Mouse (Mus musculus) kidney, postnatal 10 days (tissue): ENCODE measurements at regions not wholly inside any gene's neighbourhood (a gene's known extent, or its start where the extent isn't known, plus 50 kb on each side); places are given as distances from the start of the nearest gene placed in this dataset.
A peak's percentile ranks its signal among the peaks of the same experiment; 100 is the strongest.

Experiments
- DNase-seq: peaks from one replicate; pipeline ENCODE4 v3.0.0; 2021; ENCODE audit warnings: mixed read lengths

DNA sequence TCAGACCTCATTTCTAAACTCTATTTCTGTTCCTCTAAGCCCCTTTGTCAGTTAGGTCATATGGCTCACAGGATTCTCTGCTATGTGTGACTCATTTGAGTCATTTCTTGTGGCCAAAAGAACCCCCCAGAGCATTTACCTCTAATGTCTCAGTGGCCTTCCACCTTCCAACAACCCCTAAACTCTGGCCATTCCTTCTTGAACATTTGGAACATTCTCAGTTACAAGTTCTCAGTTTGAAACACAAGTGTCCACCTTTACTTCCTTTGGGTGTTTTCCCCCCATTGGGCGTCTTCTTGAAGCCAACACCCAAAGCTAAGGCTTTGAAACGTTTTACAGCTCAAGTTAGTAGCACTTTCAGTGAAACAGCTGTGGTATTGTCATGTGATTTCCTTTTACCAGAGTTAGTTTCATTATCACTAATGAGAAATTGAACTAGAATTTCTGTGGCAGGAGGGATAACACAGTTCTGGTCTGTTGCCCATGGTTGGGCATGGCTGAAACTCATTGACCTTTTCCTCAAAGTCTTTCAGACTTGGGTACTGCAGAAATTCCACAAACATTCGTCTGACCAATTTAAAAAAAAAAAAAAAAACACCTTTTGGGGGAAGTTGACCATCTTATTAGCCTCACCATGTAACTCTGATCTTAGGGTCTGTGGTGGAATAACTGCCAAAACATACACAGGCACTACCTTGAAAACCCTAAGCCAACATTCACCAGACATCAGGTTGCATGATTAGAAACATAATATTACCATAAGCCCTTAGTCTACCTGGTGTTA, 201.8 kb downstream of the Nfkbiz start:
- DNase-seq, result no peak

DNA sequence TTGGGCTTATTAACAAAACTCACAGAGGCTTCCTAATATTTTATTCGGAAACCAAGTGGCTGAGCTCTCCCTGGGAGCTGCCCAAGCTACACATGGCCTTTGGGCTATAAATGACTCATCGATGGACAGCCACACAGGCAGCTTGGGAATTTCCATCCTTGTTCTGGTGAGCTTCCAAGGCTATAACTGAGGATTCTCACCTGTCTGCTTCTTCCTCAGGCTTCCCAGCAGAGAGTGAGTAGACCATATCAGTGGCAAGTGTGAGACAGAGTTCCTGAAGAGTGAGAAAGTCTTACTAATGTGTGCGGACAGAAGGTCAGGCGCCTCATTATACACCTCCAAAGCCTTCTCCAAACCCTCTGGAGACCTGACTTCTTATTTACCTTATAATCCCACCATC, 202.5 kb downstream of the Nfkbiz start:
- no peak for DNase-seq

DNA sequence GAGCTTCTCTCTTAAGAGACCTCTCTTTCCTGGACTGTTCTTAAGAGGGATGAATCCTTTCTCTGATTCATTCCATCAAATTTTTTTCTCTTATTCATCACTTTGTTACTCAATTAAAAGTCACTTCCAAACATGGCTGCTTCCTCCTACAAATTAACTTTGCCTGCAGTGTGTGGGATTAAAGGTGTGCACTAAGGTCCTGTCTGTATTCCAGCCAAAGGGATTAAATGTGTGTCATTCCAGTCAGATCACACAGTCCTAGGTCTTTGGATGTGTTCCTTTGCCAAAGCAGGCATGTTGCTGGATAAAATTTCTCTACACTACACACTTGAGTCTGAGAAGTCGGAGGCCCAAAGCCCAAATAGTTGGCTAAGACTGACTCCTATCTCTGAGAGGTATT, 204.0 kb downstream of the Nfkbiz start:
- DNase-seq, result no peak

DNA sequence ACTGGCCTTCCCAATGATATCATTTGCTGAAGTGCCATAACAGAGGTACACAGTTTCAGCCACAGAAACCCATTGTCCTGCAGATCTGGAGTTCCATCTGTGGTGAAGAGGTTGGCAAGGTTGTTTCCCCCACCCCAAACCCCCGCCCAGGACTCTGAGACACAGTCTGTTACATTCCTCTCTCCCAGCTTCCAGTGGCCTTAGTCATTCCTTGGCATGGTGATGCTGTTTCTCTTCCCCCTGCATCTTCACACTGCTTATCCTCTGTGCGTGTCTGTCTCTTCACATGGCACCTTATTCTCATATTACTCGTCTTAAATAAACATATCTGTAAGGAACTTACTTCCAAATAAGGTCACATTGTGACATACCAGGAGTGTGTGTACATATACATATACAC, 206.5 kb downstream of the Nfkbiz start:
- DNase-seq, result no peak

DNA sequence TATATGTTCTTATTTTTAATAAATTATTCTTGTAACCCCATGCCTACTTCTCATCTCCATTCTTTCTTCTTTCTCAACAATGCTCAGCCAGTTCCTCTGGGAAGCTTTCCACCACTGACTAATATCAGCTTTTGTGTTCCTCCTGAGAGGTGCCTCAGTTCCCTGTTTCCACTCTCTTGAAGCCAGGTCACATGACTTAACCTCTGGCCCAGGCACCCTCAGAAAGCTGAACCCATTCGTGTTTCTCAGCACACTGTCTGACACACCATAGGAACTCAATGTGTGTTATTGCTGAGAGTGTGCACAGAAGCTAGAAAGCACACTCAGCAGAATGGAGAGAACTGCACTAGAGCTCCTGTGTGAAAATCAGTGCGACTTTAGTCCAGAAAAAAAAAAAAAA, 207.1 kb downstream of the Nfkbiz start:
- DNase-seq, result no peak

DNA sequence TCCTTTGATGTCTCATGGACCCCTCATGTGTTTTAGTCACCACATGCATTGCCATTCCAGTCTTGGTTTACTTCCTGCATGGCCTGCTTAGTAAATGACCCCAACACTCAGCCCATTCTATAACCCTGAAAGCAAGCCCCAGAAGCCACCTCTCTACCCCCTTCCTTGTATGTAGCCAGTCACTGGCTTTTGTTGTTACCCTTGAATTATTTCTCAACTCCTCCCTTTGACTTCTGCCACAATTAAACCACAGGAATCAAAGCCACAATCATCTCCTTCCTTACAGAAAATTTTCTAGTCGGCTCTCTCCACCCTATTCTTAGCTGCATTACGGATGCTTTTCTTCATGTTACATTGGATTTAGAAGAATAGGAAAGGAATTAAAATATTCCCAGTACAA, 207.7 kb downstream of the Nfkbiz start:
- DNase-seq, result no peak

DNA sequence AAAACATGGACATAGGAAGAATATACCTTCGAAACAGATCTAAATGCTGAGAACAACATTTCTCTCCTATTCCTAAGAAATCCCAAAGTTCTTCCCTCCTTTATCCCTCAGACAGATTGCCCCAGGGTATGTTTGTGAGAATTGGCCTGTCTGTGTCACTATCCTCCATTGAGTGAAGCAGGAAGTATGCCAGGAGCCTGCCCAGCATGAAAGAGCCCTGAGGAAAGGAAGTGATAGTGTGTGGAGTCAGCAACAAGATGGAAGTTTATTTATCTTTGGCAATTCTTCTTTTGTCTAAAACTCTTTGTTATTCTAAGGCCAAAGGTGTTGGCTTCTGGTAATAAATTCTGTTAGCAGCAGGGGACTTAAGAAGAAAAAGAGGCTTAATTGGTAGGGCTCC, 211.2 kb downstream of the Nfkbiz start:
- no peak for DNase-seq

DNA sequence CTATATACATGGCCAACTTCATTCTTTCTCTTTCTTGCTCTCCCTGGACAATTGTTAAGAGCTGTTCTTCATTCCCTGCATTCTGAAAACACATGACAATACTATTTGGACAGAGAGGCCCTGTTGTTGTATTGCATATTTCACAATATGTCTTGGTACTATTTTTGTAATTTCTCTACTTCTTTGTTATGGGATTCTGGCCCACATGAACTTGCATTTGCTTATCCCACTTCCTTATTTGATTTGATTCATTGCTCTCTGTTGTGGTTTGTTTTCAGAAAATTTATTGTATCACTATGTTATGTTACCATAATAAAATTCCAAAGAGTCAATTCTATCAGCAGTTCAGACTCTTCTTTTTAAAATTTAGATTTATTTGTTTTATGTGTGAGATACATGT, 215.3 kb downstream of the Nfkbiz start:
- no peak for DNase-seq

DNA sequence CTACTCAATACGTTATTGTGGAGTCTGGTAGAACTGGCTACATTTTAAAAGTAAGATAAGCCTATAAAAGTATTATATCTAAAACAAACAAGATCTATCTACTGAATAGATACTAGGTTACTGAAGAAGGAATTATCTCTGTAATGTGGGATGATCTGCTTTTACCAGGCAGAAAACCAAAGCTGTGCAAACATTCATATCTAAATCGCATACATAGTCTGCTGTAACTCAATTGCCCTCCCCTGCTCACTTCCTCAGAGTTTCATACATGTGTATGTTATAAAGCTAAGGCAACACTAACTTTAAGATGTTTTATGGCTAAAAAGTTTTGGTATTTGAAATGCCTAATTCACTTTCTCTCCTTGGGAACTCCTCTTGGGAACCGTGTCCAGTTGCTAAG, 219.0 kb downstream of the Nfkbiz start:
- no peak for DNase-seq

DNA sequence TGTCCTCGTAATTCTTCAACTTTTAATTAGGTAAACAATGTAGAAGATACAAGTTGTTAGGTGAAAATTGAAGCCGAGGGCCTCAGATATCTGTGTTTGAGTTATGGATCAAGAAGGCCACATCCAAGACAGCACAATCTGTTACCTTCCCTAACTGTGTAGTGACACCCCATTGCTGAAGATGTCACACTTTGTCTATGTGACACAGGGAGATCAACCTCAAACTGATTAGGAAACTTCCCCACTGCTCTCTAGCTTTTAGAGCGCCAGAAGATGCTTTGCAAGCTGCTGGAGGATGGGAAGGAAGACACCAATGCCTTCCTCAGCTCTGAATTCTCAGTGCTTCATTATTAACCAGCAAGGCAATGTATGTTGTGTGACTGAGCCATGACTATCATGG, 220.7 kb downstream of the Nfkbiz start:
- DNase-seq, result no peak

DNA sequence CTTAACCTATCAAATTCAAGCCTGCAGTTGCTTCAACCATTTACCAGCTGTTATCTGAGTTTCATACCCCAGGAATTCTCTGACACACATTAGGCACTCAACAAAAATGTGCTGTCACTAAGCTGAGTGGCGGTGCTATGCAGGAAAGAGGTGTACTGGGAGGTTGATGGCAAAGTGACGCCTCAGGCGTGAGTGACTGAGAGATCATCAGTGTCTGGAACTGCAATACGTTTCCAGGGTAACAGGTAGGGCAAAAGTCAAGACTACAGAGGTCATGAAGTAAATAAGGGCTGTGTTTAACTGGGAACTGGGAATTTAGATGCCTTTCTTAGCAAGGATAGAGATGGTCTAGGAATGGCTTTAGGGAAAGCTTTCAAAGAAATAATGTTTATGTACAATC, 221.2 kb downstream of the Nfkbiz start:
- DNase-seq, result no peak

DNA sequence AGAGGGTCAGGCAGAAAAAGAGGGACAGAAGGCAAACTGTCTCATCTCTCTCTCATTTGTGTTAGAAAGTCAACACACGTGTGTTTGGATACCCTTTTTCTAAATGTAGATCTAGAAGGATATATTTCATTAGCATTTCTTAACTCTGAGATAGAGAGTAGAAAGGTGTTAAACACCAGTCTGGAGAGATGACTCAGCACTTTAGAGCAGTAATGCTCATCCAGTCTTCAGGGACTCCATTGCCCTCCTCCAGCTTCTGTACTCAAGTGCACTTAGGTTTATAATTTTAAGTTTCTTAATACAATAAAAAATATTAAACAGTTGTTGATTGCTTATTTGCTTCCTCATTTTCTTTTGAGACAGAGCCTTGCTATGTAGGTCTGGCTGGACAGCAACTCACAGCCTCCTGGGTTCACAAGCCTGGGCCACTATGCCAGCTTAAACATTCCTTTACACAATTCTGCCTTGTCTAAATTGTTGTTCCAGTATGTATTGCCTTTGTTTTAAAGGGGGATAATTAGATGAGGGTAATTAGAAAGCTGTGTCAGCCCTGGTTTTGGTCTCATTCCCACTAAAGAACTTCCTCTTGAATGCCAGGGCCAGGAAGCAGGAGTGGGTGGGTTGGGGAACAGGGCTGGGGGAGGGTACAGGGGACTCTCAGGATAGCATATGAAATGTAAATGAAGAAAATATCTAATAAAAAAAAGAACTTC, 222.1 kb downstream of the Nfkbiz start:
- no peak for DNase-seq

DNA sequence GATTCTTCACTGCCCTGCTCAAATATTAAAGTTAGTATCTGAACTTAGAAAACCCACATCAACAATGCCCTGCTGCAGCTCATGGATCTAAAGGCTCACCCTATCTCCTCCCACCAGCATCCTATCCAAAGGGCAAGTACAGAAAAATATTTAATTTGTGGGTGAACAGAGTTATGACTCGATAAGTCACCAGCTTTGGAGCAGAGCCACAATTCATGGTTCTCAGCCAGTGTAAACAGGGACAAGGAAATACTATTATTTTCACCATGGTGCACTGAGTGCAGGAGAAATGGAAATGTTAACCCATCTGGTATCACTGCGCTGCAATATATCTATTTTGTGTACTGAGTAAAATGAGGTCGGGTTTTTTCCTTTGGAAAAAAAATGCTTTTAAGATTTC, 225.8 kb downstream of the Nfkbiz start:
- DNase-seq, result peak; percentile 62

DNA sequence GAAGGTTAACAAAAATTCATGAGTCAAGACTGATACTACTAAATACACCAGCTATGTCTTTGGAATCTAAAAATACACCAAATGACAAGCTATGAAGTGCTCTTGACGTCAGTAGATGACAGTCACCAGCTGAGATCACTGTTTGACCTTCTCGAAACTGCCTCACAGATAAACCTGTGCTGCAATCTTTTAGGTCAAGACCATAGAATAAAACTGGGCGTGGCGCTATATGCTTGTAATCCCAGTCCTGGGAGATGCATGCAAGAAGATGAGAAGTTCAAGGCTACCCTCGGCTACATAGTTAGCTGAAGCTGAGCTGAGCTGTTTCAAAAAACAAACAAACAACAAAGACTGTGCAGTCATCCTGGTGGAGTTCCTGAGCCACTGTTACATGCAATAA, 226.7 kb downstream of the Nfkbiz start:
- DNase-seq, result no peak

DNA sequence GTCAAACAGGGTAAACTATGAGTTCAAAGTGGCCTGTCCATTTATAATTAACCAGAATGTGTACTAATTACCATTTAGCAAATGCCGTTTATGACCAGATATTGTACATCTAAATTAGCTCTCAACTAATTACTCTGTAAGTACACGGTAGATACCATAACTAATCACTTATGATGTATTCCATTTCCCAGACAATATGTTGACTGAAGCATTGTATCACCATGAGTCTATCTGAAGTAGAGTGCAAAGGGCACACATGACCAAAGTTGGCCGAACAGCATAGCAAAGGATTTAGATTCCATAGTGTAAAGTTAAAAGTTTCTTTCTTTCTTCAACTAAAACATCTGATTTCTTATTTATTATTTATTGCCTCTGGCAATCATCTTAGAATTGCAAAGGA, 227.5 kb downstream of the Nfkbiz start:
- no peak for DNase-seq

DNA sequence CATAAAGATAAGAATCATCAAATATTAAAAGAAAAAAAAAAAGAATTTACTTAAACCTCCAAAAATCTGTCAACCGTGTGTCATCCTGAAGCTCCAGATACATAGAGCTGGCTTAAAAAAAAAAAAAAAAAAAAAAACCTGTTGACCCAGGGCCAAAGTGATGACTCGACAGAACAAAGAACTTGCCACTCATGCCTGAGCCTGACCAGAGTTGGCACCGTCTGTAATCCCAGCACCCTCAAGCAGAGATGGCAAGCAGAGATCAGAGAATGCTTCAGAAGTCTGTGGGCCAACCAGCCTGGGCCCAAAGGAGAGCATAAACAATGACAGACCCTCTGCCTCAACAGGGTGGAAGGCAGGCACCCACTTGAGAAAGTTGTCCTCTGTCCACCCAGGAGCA, 230.3 kb downstream of the Nfkbiz start:
- DNase-seq, result no peak

DNA sequence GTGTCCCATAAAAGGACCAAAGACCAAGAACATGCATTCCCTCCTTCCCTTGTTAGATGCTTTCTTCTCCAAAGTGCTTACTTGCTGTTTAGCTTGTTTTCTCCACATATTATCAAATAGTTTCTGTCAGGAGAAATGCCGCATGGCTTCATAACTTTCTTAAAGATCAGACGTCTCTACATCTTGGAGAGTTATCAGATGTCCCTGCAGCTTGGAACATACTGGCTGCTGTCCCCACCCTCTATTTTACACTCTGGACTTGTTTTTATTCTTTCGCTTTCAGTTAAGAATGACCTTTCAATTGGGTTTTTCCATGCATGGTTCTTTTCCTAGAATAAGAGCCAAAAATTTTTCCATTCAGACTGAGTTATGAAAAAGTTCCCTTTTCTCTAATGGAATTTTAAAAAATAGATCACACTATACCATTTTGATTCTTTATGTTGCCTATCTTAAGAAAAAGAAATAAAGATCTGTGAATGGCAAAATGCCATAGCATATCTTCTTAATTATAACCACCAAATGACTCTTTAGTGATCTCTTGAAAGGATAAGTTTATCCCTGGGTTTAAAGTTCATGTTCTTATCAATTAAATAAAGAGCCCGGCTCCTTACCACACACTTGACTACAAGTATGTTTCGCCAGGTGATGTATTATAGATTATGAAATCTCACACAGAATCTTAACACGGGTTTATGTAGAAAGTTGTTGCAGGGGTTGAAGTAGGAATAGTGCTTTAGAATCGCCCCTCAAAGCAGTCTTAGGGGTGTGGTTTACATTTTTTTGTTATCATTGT, 232.1 kb downstream of the Nfkbiz start:
- DNase-seq, result no peak

DNA sequence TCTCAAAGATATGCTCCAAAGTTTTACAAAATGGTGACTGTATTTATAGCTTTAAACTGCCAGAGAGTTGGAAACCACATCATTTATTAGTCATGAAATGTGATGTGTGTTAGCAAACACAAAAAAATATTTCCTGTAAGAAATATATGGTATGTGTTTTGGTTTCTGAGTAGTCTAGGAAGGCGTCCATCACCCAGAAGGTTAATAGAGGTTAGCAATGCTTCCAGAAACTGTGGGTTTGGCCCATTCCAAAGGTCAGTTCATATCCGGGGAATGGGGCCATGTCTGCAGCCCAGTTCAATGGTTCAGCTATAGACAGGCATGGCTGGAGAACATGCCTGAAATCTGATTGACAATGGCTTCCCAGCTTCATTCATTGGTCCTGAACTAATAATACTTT, 235.1 kb downstream of the Nfkbiz start:
- DNase-seq, result peak; percentile 22

DNA sequence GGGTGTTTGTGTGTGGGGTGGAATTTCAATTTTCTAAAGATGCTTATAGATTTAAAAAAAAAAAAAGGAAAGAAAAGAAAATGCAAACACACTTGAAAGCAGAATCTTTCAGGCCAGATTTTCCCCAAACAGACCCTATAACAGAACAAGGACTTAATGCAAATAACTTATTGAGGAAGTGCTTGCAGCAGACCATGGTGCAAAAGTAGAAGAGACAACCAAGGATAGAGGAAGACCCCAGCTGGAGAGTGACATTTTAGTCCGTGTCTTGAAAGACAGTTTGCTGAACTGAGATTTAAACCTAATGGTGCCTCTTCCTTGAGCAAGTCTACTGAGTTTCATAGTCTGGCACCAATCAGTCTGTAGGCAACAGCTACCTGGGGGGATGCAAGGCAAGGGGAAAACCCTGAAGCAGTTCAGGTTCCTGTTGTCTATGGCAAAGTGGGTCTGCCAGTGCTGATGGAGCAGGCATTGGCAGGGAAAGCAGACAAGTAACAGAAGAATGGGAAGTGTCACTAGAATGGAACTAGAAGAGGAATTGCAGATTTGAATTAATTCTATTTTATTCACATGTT, 249.2 kb downstream of the Nfkbiz start:
- no peak for DNase-seq

DNA sequence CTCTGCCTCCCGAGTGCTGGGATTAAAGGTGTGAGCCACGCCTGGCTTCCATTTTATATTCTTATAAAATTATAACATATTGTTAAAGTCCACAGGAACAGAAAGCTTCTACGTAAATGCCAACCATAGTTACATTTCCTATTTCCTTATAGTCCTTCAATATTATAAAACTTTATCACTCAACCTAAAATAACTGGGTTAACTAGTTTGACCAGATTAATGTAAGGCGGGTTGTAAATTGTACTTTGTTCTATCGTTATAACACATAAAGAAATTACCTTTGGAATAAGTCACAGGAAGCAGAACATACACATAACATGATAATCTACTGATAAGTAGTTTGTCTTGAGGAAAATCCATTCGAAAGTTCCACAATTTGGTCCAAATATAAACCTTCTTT, 251.6 kb downstream of the Nfkbiz start:
- DNase-seq, result no peak

DNA sequence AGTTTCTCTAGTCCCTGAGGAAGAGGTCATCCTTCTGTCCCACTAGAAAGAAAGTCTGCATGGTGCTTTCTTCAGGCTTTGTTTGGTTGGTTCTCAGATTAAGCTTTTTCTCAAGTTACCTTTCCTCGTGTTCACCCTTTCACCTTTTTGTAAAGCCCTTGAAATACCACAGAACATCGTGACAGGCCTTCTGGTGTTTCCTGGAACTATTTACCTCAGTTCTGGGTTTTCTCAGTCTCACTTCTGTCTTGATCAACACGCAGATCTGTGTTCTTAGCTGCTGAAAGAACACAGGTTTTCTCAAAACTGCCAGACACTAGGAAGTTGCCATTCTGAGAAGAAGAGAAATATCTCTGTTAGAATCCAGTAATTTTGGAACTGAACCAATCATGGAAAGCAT, 255.8 kb downstream of the Nfkbiz start:
- no peak for DNase-seq

DNA sequence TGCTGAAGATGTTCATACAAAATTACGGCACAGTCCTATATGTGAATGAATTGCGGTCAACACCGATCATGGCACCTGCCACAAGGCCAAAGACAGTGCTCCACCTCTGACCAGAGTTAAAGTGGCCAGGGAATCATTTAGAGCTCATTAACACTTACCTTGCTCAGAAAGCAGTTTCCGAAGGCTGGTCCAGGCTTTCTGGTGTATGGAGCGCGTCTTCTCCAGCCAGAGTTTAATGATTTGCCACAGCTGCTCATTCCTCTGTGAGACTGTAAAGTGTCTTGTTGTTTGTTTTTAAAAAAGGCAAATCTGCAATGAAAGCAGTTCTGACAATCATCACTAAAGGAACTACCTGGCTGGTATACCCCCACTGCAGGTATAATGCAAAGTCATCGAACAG, 256.7 kb downstream of the Nfkbiz start:
- DNase-seq, result peak; percentile 29

DNA sequence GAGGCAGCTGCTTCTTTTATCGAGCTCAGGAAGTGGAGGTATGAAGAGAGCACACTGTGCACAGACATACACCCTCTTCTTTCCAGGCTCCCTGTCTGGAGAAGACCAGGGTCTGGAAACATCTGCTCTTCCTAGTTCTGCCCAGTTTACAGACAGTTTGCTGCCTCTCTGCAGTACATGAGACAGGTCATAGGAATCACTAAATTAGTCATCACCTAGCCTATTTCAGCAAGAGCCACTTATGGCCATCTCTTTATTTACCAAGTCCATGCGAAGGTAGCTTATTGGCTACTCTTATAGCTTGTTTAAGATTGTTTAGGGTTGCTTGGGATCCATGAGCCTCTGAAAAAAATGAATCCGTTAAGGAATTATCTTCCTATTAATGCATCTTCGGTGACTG, 257.9 kb downstream of the Nfkbiz start:
- DNase-seq, result no peak

DNA sequence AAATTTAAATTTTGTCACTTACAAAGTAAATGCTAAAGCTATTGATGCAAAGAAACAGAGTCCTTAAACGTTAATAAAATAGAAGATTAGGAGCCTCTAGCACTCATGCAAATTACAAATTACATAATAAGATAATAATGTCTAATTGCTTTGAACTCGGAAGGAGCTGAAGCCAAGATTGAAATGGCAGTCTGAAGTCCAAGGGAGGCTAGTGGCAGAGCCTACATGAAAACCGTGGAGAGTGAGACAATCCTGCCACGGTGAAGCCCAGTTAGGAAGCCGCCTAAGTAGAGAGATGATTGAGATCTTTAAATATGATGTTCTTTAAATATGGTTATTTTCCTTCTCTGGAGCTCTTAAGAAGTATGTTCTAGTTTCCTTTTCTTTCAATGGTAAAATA, 260.0 kb downstream of the Nfkbiz start:
- no peak for DNase-seq
